Mouse (Mus musculus) liver, adult 2 months (tissue): ENCODE measurements around the gene Tbc1d16.

ENCODE experiments used
- CTCF ChIP-seq: fragments of 200-500 bp; IDR thresholded peaks from 2 replicates; pipeline ENCODE4 v1.5.1; 2011; ENCODE audit warnings: low read depth, low read length, control low read depth
- POLR2A ChIP-seq: fragments of 200-500 bp; IDR thresholded peaks from 2 replicates; pipeline ENCODE4 v1.6.1; 2011; ENCODE audit warnings: low read length, control low read depth; ENCODE audit not compliant: insufficient read depth; ENCODE audit errors: extremely low read depth

DNA sequence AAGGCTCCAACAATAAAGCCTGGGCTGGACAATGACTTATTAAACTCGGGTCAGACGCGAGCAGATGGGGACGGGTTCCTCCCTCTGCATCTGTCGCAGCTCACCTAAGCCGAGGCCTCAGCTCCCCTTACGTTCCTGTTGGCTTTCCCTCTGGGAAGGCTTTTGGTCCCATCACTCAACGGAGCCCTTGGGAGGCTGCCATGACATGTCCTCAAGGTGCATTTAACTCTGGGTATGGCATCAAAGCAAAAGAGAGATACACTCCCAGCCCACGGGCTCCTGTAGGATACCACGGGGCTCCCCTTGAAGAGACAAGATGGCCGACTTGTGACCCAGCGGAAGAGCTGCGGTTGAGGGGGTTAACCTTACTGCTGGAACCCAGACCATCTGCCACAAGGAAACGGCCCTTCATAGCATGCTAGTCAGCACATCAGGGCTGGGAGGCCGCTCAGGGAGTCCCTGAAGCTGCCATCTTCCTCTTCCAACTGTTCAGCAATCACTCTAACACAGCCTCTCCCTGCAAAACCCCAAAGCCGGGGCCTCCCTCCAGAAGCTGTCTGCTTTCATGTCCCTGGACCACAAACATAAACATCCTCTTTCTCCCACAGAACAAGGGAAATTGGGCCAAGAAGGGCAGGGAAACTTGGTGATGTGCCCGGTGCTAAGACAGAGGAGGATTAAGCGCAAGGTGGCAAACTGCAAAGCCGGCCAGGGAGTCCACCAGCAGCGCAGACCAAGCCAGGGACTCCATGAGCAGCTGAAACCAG lies 5.0 kb downstream of the Tbc1d16 start:
- TF ChIP-seq CTCF (no peak), POLR2A (no peak)
